Mouse (Mus musculus): ENCODE measurements around the gene Gbgt1.

Gene Gbgt1

GRCm38 (mm10) chr2:28552301-28552700, 55.6 kb downstream of the Gbgt1 start:
- no peak for DNase-seq (ENCODE audit: low spot score)

Data from c-Kit-positive CD71-positive TER-119-positive erythroid progenitor cells, embryonic 14.5 days (primary cell).